ENCODE assay signal across 23 mouse cellular contexts in the genomic region with DNA sequence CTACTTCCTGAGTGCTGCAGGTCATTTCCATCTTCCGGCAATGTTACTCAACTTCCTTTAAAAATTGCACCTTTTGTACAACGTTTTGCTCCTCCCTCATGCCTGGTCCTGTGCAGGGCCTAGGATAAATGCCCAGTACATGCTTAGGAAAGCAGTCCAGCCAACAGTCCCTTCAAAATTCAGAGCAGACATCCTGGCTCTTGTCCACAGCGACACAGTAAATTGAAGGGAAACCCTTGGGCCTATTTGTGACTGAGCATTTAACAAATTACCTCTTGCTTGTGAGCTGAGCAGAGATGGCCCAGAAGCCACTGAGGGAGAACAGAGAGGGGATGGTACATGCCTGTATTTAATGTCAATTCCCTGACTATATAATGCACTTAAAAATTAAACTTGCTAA.
DNase-seq lines count a peak whose midpoint lies in the region; ATAC-seq and TF ChIP-seq lines count a peak whose summit lies in the region.
"Had no signal": no experiment of that assay in that cellular context is flagged by ENCODE, and none has a peak within 500 bp of the region (broad histone marks: within the 10 kb centered on the region; RNA-seq: fewer than 3 reads in every experiment).

No protein-coding gene starts in this region.

- no peak overlapping the region for H3K9ac ChIP-seq in hindbrain, embryonic 16.5 days (ENCODE audit: low read depth, low read length)
- H3K9ac ChIP-seq in hindbrain, embryonic 11.5 days (ENCODE audit: low read depth, low read length): no peak overlapping the region
- H3K9ac ChIP-seq in midbrain, embryonic 14.5 days (replicated peaks; ENCODE audit: low read length): no peak overlapping the region
- H3K9ac ChIP-seq in midbrain, embryonic 15.5 days: no peak overlapping the region
- H3K9ac ChIP-seq: embryonic facial prominence, embryonic 12.5 days; embryonic facial prominence, embryonic 15.5 days; forebrain, postnatal 0 days; hindbrain, embryonic 15.5 days had no signal

- H3K9me3 ChIP-seq in hindbrain, embryonic 16.5 days (ENCODE audit: control insufficient read depth, low read length): no peaks in the 10 kb centered on the region
- no peaks in the 10 kb centered on the region for H3K9me3 ChIP-seq in hindbrain, embryonic 11.5 days (ENCODE audit: control insufficient read depth, low read length)
- no peaks in the 10 kb centered on the region for H3K9me3 ChIP-seq in midbrain, embryonic 14.5 days (ENCODE audit: control insufficient read depth, low read length)
- H3K9me3 ChIP-seq in midbrain, embryonic 15.5 days: no peaks in the 10 kb centered on the region
- H3K9me3 ChIP-seq: embryonic facial prominence, embryonic 12.5 days; embryonic facial prominence, embryonic 15.5 days; hindbrain, embryonic 10.5 days; hindbrain, embryonic 15.5 days had no signal

- no peak for TF ChIP-seq POLR2A in brain, embryonic 14.5 days (IDR thresholded peaks at IDR 0.05; ENCODE audit: borderline replicate concordance, extremely low read depth, insufficient read depth, insufficient read length, poor library complexity, severe bottlenecking)

- no peak for DNase-seq in hindbrain, embryonic 11.5 days (ENCODE audit: low spot score)
- peak; percentile 4 for DNase-seq in midbrain, embryonic 14.5 days
- DNase-seq in brain, embryonic 14.5 days (ENCODE audit: low read depth): peak; percentile 19
- DNase-seq in kidney, adult 8-10 months: no peak
- DNase-seq: adrenal gland, adult 2 months; adrenal gland, postnatal 14 days; cerebellum, adult 9-11 months; forebrain, postnatal 0 days; gastrocnemius, adult 2 months; gastrocnemius, postnatal 14 days; heart, adult 11 months; heart, postnatal 36 days had no signal

- ATAC-seq in hindbrain, embryonic 16.5 days: peak; percentile 52; the same call in 1 of the 2 replicates
- no peak for ATAC-seq in hindbrain, embryonic 11.5 days (ENCODE audit: low FRiP score)
- no peak for ATAC-seq in midbrain, embryonic 14.5 days (ENCODE audit: low FRiP score, low TSS enrichment)
- no peak for ATAC-seq in midbrain, embryonic 15.5 days (replicated peaks)
- ATAC-seq: CD4-positive, CD25-positive, alpha-beta regulatory T cell, adult 4 months; forebrain, embryonic 14.5 days; forebrain, postnatal 0 days; inflammation-experienced regulatory T-cells, adult 6 months; intestine, embryonic 16.5 days had no signal

- H3K4me1 ChIP-seq in hindbrain, embryonic 16.5 days (ENCODE audit: control insufficient read depth, insufficient read depth, low read depth, low read length): no peaks in the 10 kb centered on the region
- H3K4me1 ChIP-seq in hindbrain, embryonic 11.5 days (replicated peaks; ENCODE audit: control insufficient read depth, insufficient read depth, low read length): no peaks in the 10 kb centered on the region
- H3K4me1 ChIP-seq in midbrain, embryonic 14.5 days (ENCODE audit: control insufficient read depth, insufficient read depth, low read length): no peaks in the 10 kb centered on the region
- no peaks in the 10 kb centered on the region for H3K4me1 ChIP-seq in midbrain, embryonic 15.5 days
- H3K4me1 ChIP-seq: embryonic facial prominence, embryonic 12.5 days; embryonic facial prominence, embryonic 15.5 days had no signal

- H3K27ac ChIP-seq in hindbrain, embryonic 16.5 days (ENCODE audit: low read depth, low read length): no peak overlapping the region
- H3K27ac ChIP-seq in hindbrain, embryonic 11.5 days (ENCODE audit: low read depth, low read length): no peak overlapping the region
- H3K27ac ChIP-seq in midbrain, embryonic 14.5 days (replicated peaks; ENCODE audit: low read depth, low read length): no peak overlapping the region
- no peak overlapping the region for H3K27ac ChIP-seq in midbrain, embryonic 15.5 days
- H3K27ac ChIP-seq: embryonic facial prominence, embryonic 12.5 days; embryonic facial prominence, embryonic 15.5 days; gastrocnemius, adult 2 months; hindbrain, embryonic 10.5 days; hindbrain, embryonic 15.5 days had no signal

- no peaks in the 10 kb centered on the region for H3K36me3 ChIP-seq in hindbrain, embryonic 16.5 days (ENCODE audit: control insufficient read depth, insufficient read depth, low read length)
- H3K36me3 ChIP-seq in hindbrain, embryonic 11.5 days (ENCODE audit: control insufficient read depth, insufficient read depth, low read length): no peaks in the 10 kb centered on the region
- no peaks in the 10 kb centered on the region for H3K36me3 ChIP-seq in midbrain, embryonic 14.5 days (ENCODE audit: control insufficient read depth, insufficient read depth, low read length)
- no peaks in the 10 kb centered on the region for H3K36me3 ChIP-seq in midbrain, embryonic 15.5 days (replicated peaks)
- H3K36me3 ChIP-seq: embryonic facial prominence, embryonic 12.5 days; embryonic facial prominence, embryonic 15.5 days; hindbrain, embryonic 10.5 days; hindbrain, embryonic 15.5 days had no signal

- 55% methylated on average over 3 of the region's 3 CpGs for WGBS in hindbrain, embryonic 16.5 days
- WGBS in hindbrain, embryonic 11.5 days: 85% methylated on average over 3 of the region's 3 CpGs
- 75% methylated on average over 3 of the region's 3 CpGs for WGBS in midbrain, embryonic 14.5 days
- 78% methylated on average over 3 of the region's 3 CpGs for WGBS in midbrain, embryonic 15.5 days

- TF ChIP-seq CTCF in brain, embryonic 14.5 days (IDR thresholded peaks at IDR 0.05; ENCODE audit: borderline replicate concordance, extremely low read depth, insufficient read depth, insufficient read length): no peak

- no peaks in the 10 kb centered on the region for H3K27me3 ChIP-seq in hindbrain, embryonic 16.5 days (replicated peaks; ENCODE audit: control insufficient read depth, insufficient read depth, low read length)
- no peaks in the 10 kb centered on the region for H3K27me3 ChIP-seq in hindbrain, embryonic 11.5 days (ENCODE audit: control insufficient read depth, insufficient read depth, low read length)
- H3K27me3 ChIP-seq in midbrain, embryonic 14.5 days (ENCODE audit: control insufficient read depth, insufficient read depth, low read length): no peaks in the 10 kb centered on the region
- no peaks in the 10 kb centered on the region for H3K27me3 ChIP-seq in midbrain, embryonic 15.5 days (replicated peaks)
- H3K27me3 ChIP-seq: embryonic facial prominence, embryonic 12.5 days; embryonic facial prominence, embryonic 15.5 days; hindbrain, embryonic 15.5 days had no signal

- H3K4me2 ChIP-seq in hindbrain, embryonic 16.5 days (ENCODE audit: low read length): no peak overlapping the region
- no peak overlapping the region for H3K4me2 ChIP-seq in hindbrain, embryonic 11.5 days (replicated peaks; ENCODE audit: low read depth, low read length)
- H3K4me2 ChIP-seq in midbrain, embryonic 14.5 days (ENCODE audit: low read length): no peak overlapping the region
- H3K4me2 ChIP-seq in midbrain, embryonic 15.5 days: no peak overlapping the region
- H3K4me2 ChIP-seq: embryonic facial prominence, embryonic 12.5 days; embryonic facial prominence, embryonic 15.5 days; heart, embryonic 11.5 days; hindbrain, embryonic 15.5 days had no signal

- no peak overlapping the region for H3K4me3 ChIP-seq in hindbrain, embryonic 16.5 days (ENCODE audit: low read length)
- H3K4me3 ChIP-seq in hindbrain, embryonic 11.5 days (ENCODE audit: low read depth, low read length): no peak overlapping the region
- no peak overlapping the region for H3K4me3 ChIP-seq in midbrain, embryonic 14.5 days (replicated peaks; ENCODE audit: low read depth, low read length)
- H3K4me3 ChIP-seq in midbrain, embryonic 15.5 days: no peak overlapping the region
- H3K4me3 ChIP-seq: embryonic facial prominence, embryonic 12.5 days; embryonic facial prominence, embryonic 15.5 days; gastrocnemius, adult 2 months; hindbrain, embryonic 10.5 days; hindbrain, embryonic 15.5 days had no signal

Comparison
In these comparisons a context has a peak if more than half of its experiments do, and no peak if none do; other contexts are left out.
1. DNase-seq: peak in midbrain, embryonic 14.5 days (single experiment) and brain, embryonic 14.5 days (single experiment); none in hindbrain, embryonic 11.5 days (single experiment) and kidney, adult 8-10 months (0 of 2).